Mouse (Mus musculus): ENCODE results near the gene Cdc42bpb. TPM values are rescaled to one million over a fixed set of nuclear protein-coding genes. Genes with fewer than 3 reads are reported as not detected.

Cdc42bpb gene
- polyA plus RNA-seq, 1 experiment from 2014 or later = 25.6 TPM

GRCm38 (mm10) chr12:111376826-111377331 is 639 bp downstream of the Cdc42bpb start:
- no peaks in the 10 kb centered on the region for H3K36me3 ChIP-seq (ENCODE audit: control insufficient read depth, insufficient read depth, low read length)
- H3K9ac ChIP-seq (ENCODE audit: low read depth, low read length) = peak overlapping the region; percentile 81
- WGBS = under 1% methylated on average over 48 of the region's 49 CpGs
- DNase-seq (ENCODE audit: low spot score) = peak; percentile 72
- H3K9me3 ChIP-seq (ENCODE audit: control insufficient read depth, low read length) = no peaks in the 10 kb centered on the region
- peak; percentile 32 for ATAC-seq (replicated peaks; ENCODE audit: low FRiP score)
- H3K4me1 ChIP-seq (replicated peaks; ENCODE audit: control insufficient read depth, insufficient read depth, low read length) = peaks cover 12% of the 10 kb centered on the region
- peak overlapping the region; percentile 87 for H3K27ac ChIP-seq (ENCODE audit: low read depth, low read length)
- peak overlapping the region; percentile 88 for H3K4me3 ChIP-seq (ENCODE audit: low read depth, low read length)
- peaks cover 24% of the 10 kb centered on the region for H3K27me3 ChIP-seq (replicated peaks; ENCODE audit: control insufficient read depth, insufficient read depth, low read length)
- H3K4me2 ChIP-seq = peak overlapping the region; percentile 88

- no peaks in the 10 kb centered on the region for H3K36me3 ChIP-seq (ENCODE audit: control insufficient read depth, insufficient read depth, low read length)
- H3K9ac ChIP-seq (ENCODE audit: low read depth, low read length) = 0 out of 2 replicates have a peak overlapping the region, but pooled peaks have one; percentile 1
- no peaks in the 10 kb centered on the region for H3K9me3 ChIP-seq (ENCODE audit: control insufficient read depth, low read length)
- peaks cover 15% of the 10 kb centered on the region for H3K4me1 ChIP-seq (replicated peaks; ENCODE audit: control insufficient read depth, insufficient read depth, low read length)
- H3K4me3 ChIP-seq (ENCODE audit: low read depth, low read length) = peak overlapping the region; percentile 88
- H3K4me2 ChIP-seq = peak overlapping the region; percentile 88
- no peak for DNase-seq (ENCODE audit: low spot score)
- no peak overlapping the region for H3K27ac ChIP-seq (ENCODE audit: low read depth, low read length)
- no peak for ATAC-seq (replicated peaks; ENCODE audit: low FRiP score)
- peaks cover 24% of the 10 kb centered on the region for H3K27me3 ChIP-seq (replicated peaks; ENCODE audit: control insufficient read depth, insufficient read depth, low read length)
- 18% methylated on average over 6 of the region's 6 CpGs for WGBS
These were observed 1.5 kb downstream of the Cdc42bpb start for GRCm38 (mm10) chr12:111376053-111376452.

GRCm38 (mm10) chr12:111375559-111375958 is 2.0 kb downstream of the Cdc42bpb start:
- no peak for DNase-seq (ENCODE audit: low spot score)
- Histone ChIP-seq H3K4me1 (replicated peaks; ENCODE audit: control insufficient read depth, insufficient read depth, low read length) (peaks cover 20% of the 10 kb centered on the region), H3K9ac (ENCODE audit: low read depth, low read length) (0 out of 2 replicates have a peak overlapping the region, but pooled peaks have one; percentile 1), H3K4me2 (peak overlapping the region; percentile 88), H3K36me3 (ENCODE audit: control insufficient read depth, insufficient read depth, low read length) (no peaks in the 10 kb centered on the region), H3K27me3 (replicated peaks; ENCODE audit: control insufficient read depth, insufficient read depth, low read length) (peaks cover 24% of the 10 kb centered on the region), H3K9me3 (ENCODE audit: control insufficient read depth, low read length) (no peaks in the 10 kb centered on the region), H3K4me3 (ENCODE audit: low read depth, low read length) (peak overlapping the region; percentile 88), H3K27ac (ENCODE audit: low read depth, low read length) (no peak overlapping the region)
- no peak for ATAC-seq (replicated peaks; ENCODE audit: low FRiP score)
- 63% methylated on average over 12 of the region's 12 CpGs for WGBS

- WGBS = 75% methylated on average over 10 of the region's 10 CpGs
- Histone ChIP-seq H3K4me1 (replicated peaks; ENCODE audit: control insufficient read depth, insufficient read depth, low read length) (peaks cover 29% of the 10 kb centered on the region), H3K9ac (ENCODE audit: low read depth, low read length) (no peak overlapping the region)
These were observed 2.8 kb downstream of the Cdc42bpb start for GRCm38 (mm10) chr12:111374727-111375126.

GRCm38 (mm10) chr12:111373411-111373810 is 4.1 kb downstream of the Cdc42bpb start:
- Histone ChIP-seq H3K9me3 (ENCODE audit: control insufficient read depth, low read length) (no peaks in the 10 kb centered on the region), H3K27me3 (replicated peaks; ENCODE audit: control insufficient read depth, insufficient read depth, low read length) (peaks cover 11% of the 10 kb centered on the region), H3K27ac (ENCODE audit: low read depth, low read length) (no peak overlapping the region), H3K4me2 (peak overlapping the region; percentile 35; the same call in 1 of the 2 replicates), H3K36me3 (ENCODE audit: control insufficient read depth, insufficient read depth, low read length) (no peaks in the 10 kb centered on the region), H3K9ac (ENCODE audit: low read depth, low read length) (no peak overlapping the region), H3K4me1 (replicated peaks; ENCODE audit: control insufficient read depth, insufficient read depth, low read length) (peaks cover 34% of the 10 kb centered on the region), H3K4me3 (ENCODE audit: low read depth, low read length) (no peak overlapping the region)
- DNase-seq (ENCODE audit: low spot score) (no peak), ATAC-seq (replicated peaks; ENCODE audit: low FRiP score) (no peak)
- WGBS = 67% methylated on average over 6 of the region's 6 CpGs

More at GRCm38 (mm10) chr12:111374727-111375126, 2.8 kb downstream of the Cdc42bpb start:
- Histone ChIP-seq H3K4me3 (ENCODE audit: low read depth, low read length) (no peak overlapping the region), H3K36me3 (ENCODE audit: control insufficient read depth, insufficient read depth, low read length) (no peaks in the 10 kb centered on the region), H3K27me3 (replicated peaks; ENCODE audit: control insufficient read depth, insufficient read depth, low read length) (peaks cover 23% of the 10 kb centered on the region), H3K27ac (ENCODE audit: low read depth, low read length) (no peak overlapping the region), H3K4me2 (peak overlapping the region; percentile 88), H3K9me3 (ENCODE audit: control insufficient read depth, low read length) (no peaks in the 10 kb centered on the region)
- DNase-seq (ENCODE audit: low spot score) (no peak), ATAC-seq (replicated peaks; ENCODE audit: low FRiP score) (no peak)

GRCm38 (mm10) chr12:111371905-111372304 is 5.6 kb downstream of the Cdc42bpb start:
- ATAC-seq (replicated peaks; ENCODE audit: low FRiP score) = no peak
- whole genome bisulfite sequencing = 73% methylated on average over 7 of the region's 7 CpGs

GRCm38 (mm10) chr12:111370249-111370648 is 7.3 kb downstream of the Cdc42bpb start:
- peak; percentile 61 for DNase-seq (ENCODE audit: low spot score)
- ATAC-seq (replicated peaks; ENCODE audit: low FRiP score) = peak; percentile 88
- WGBS = 42% methylated on average over 4 of the region's 4 CpGs
- Histone ChIP-seq H3K4me2 (no peak overlapping the region), H3K4me3 (ENCODE audit: low read depth, low read length) (no peak overlapping the region), H3K36me3 (ENCODE audit: control insufficient read depth, insufficient read depth, low read length) (no peaks in the 10 kb centered on the region), H3K27ac (ENCODE audit: low read depth, low read length) (peak overlapping the region; percentile 32; the same call in 1 of the 2 replicates), H3K4me1 (replicated peaks; ENCODE audit: control insufficient read depth, insufficient read depth, low read length) (peaks cover 46% of the 10 kb centered on the region), H3K9ac (ENCODE audit: low read depth, low read length) (0 out of 2 replicates have a peak overlapping the region, but pooled peaks have one; percentile 12), H3K9me3 (ENCODE audit: control insufficient read depth, low read length) (no peaks in the 10 kb centered on the region), H3K27me3 (replicated peaks; ENCODE audit: control insufficient read depth, insufficient read depth, low read length) (no peaks in the 10 kb centered on the region)

More at GRCm38 (mm10) chr12:111371905-111372304, 5.6 kb downstream of the Cdc42bpb start:
- Histone ChIP-seq H3K4me1 (replicated peaks; ENCODE audit: control insufficient read depth, insufficient read depth, low read length) (peaks cover 39% of the 10 kb centered on the region), H3K4me2 (no peak overlapping the region), H3K4me3 (ENCODE audit: low read depth, low read length) (no peak overlapping the region), H3K36me3 (ENCODE audit: control insufficient read depth, insufficient read depth, low read length) (no peaks in the 10 kb centered on the region), H3K9me3 (ENCODE audit: control insufficient read depth, low read length) (no peaks in the 10 kb centered on the region), H3K9ac (ENCODE audit: low read depth, low read length) (no peak overlapping the region), H3K27ac (ENCODE audit: low read depth, low read length) (no peak overlapping the region; the same call in 1 of the 2 replicates), H3K27me3 (replicated peaks; ENCODE audit: control insufficient read depth, insufficient read depth, low read length) (peaks cover under 1% of the 10 kb centered on the region; the same call in 1 of the 2 replicates)
- no peak for DNase-seq (ENCODE audit: low spot score)

GRCm38 (mm10) chr12:111367065-111367464 is 10.5 kb downstream of the Cdc42bpb start:
- no peak overlapping the region for H3K4me3 ChIP-seq (ENCODE audit: low read depth, low read length)
- H3K9me3 ChIP-seq (ENCODE audit: control insufficient read depth, low read length) = no peaks in the 10 kb centered on the region
- H3K27ac ChIP-seq (ENCODE audit: low read depth, low read length) = no peak overlapping the region
- H3K4me1 ChIP-seq (replicated peaks; ENCODE audit: control insufficient read depth, insufficient read depth, low read length) = peaks cover 45% of the 10 kb centered on the region
- H3K4me2 ChIP-seq = no peak overlapping the region
- DNase-seq (ENCODE audit: low spot score) (no peak), ATAC-seq (replicated peaks; ENCODE audit: low FRiP score) (no peak)
- no peaks in the 10 kb centered on the region for H3K36me3 ChIP-seq (ENCODE audit: control insufficient read depth, insufficient read depth, low read length)
- 77% methylated on average over 7 of the region's 7 CpGs for WGBS
- H3K27me3 ChIP-seq (replicated peaks; ENCODE audit: control insufficient read depth, insufficient read depth, low read length) = no peaks in the 10 kb centered on the region
- H3K9ac ChIP-seq (ENCODE audit: low read depth, low read length) = no peak overlapping the region

- Histone ChIP-seq H3K4me1 (replicated peaks; ENCODE audit: control insufficient read depth, insufficient read depth, low read length) (peaks cover 31% of the 10 kb centered on the region), H3K4me2 (no peak overlapping the region), H3K9me3 (ENCODE audit: control insufficient read depth, low read length) (no peaks in the 10 kb centered on the region), H3K36me3 (ENCODE audit: control insufficient read depth, insufficient read depth, low read length) (no peaks in the 10 kb centered on the region), H3K27ac (ENCODE audit: low read depth, low read length) (no peak overlapping the region), H3K4me3 (ENCODE audit: low read depth, low read length) (no peak overlapping the region), H3K27me3 (replicated peaks; ENCODE audit: control insufficient read depth, insufficient read depth, low read length) (no peaks in the 10 kb centered on the region), H3K9ac (ENCODE audit: low read depth, low read length) (no peak overlapping the region)
- no peak for DNase-seq (ENCODE audit: low spot score)
- no peak for ATAC-seq (replicated peaks; ENCODE audit: low FRiP score)
- WGBS = 92% methylated on average over 3 of the region's 3 CpGs
These were observed 13.3 kb downstream of the Cdc42bpb start for GRCm38 (mm10) chr12:111364234-111364633.
